Mouse (Mus musculus) testis, adult 2 months (tissue): Measurements from ENCODE around the gene Adcy9. TPM values are rescaled to one million over a fixed set of nuclear protein-coding genes. Genes with fewer than 3 reads are reported as not detected.

ENCODE experiments used
- H3K27ac ChIP-seq: fragments of 200-500 bp; 2 replicates; pipeline ENCODE4 v1.5.1; 2012; ENCODE audit warnings: low read depth, low read length; ENCODE audit not compliant: control insufficient read depth, insufficient read depth
- H3K27me3 ChIP-seq: fragments of 200-500 bp; 2 replicates; pipeline ENCODE4 v1.6.1; 2012; ENCODE audit warnings: mild to moderate bottlenecking, low read length, moderate library complexity; ENCODE audit not compliant: control insufficient read depth, insufficient read depth
- H3K36me3 ChIP-seq: fragments of 200-500 bp; 2 replicates; pipeline ENCODE4 v1.6.1; 2012; ENCODE audit warnings: mild to moderate bottlenecking, low read length; ENCODE audit not compliant: control insufficient read depth, insufficient read depth
- H3K4me1 ChIP-seq: fragments of 200-500 bp; 2 replicates; pipeline ENCODE4 v1.6.1; 2012; ENCODE audit warnings: low read length; ENCODE audit not compliant: control insufficient read depth, insufficient read depth
- H3K4me3 ChIP-seq: fragments of 200-500 bp; 2 replicates; pipeline ENCODE4 v1.5.1; 2012; ENCODE audit warnings: low read depth, mild to moderate bottlenecking, low read length, moderate library complexity, mixed read lengths; ENCODE audit not compliant: control insufficient read depth
- CTCF ChIP-seq: fragments of 200-500 bp; IDR thresholded peaks from 2 replicates; pipeline ENCODE4 v1.5.1; 2012; ENCODE audit warnings: low read depth, mild to moderate bottlenecking, inconsistent platforms, low read length, moderate library complexity; ENCODE audit not compliant: control insufficient read depth, insufficient read depth, insufficient replicate concordance
- POLR2A ChIP-seq: fragments of 200-500 bp; IDR thresholded peaks from 2 replicates; pipeline ENCODE4 v1.6.1; 2012; ENCODE audit warnings: low read depth, mild to moderate bottlenecking, inconsistent platforms, low read length, moderate library complexity; ENCODE audit not compliant: control insufficient read depth
- polyA plus RNA-seq: library from polyadenylated mRNA; depleted of rRNA; stranded (reverse); fragments of >200 nt; gene quantifications from 2 replicates; pipeline ENCODE4 v1.2.3, GENCODE M21; 2012

Adcy9 gene
- polyA plus RNA-seq, 1 experiment: 3.4 TPM

GRCm38 (mm10) chr16:4316094-4316474, 104.2 kb downstream of the Adcy9 start:
- Histone ChIP-seq H3K36me3 (no peaks in the 10 kb centered on the region), H3K4me1 (peaks cover 2% of the 10 kb centered on the region; the same call in 1 of the 2 replicates), H3K27me3 (no peaks in the 10 kb centered on the region), H3K27ac (no peak overlapping the region), H3K4me3 (no peak overlapping the region)
- TF ChIP-seq CTCF: peak; percentile 86; the same call in 1 of the 2 replicates
- no peak for TF ChIP-seq POLR2A

DNA sequence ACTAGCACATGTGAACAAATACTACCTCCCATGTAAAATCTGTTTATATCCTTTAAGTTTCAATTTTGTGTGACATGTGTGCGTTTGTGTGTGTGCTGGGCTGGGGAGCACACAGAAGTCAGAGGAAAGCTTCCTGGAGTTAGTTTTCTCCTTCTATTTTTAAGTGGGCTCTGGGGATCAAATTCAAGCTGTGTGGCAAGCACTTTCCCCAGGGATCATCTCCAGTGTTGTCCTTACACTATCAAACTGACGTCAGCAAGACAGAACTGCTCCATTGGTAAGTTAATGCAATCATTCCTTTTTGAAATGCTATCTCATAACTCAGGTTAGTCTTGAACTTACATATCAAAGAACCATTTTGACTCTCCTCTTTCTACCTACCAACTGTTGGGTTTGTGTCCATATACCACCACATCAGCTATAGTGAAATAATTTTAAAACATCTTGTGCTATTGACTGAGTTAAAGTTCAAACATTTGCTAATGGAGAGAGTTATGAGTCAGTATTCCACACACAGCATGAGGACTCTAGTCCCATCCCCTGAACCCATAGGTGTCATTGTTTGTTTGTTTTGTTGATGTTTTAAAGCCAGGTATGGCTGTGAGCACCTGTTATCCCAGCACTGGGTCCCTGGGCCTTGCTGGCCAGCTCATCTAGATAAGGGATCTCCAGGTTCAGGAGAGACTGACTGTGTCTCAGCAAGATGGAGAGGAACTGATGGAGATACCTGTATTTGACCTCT, 104.8 kb downstream of the Adcy9 start:
- no peak overlapping the region for H3K27ac ChIP-seq
- H3K4me3 ChIP-seq: no peak overlapping the region
- H3K4me1 ChIP-seq: peaks cover 2% of the 10 kb centered on the region; the same call in 1 of the 2 replicates
- no peaks in the 10 kb centered on the region for H3K36me3 ChIP-seq
- H3K27me3 ChIP-seq: no peaks in the 10 kb centered on the region
- no peak for TF ChIP-seq CTCF
- no peak for TF ChIP-seq POLR2A

DNA sequence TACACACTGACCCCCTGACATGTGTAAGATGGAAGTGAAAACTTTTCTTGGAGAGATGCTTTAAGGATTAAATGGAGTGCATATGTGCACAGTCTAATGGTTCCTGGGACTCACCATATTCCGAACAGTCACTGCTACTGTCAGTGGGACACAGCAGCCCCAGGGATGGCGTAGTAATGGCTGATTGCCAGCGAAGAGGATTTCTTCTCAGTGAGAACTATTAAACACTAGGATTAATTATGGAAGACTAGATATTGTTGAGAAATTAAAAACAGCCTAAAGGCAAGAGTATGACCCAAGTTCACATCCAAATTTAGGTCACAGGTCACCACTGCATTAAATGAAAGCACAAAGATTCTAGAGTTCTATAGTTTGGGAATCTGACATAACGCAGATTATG, 105.4 kb downstream of the Adcy9 start:
- Histone ChIP-seq H3K27ac (no peak overlapping the region), H3K4me1 (peaks cover 2% of the 10 kb centered on the region; the same call in 1 of the 2 replicates), H3K4me3 (no peak overlapping the region), H3K36me3 (no peaks in the 10 kb centered on the region), H3K27me3 (no peaks in the 10 kb centered on the region)
- no peak for TF ChIP-seq POLR2A
- TF ChIP-seq CTCF: no peak

GRCm38 (mm10) chr16:4312018-4312417, 108.3 kb downstream of the Adcy9 start:
- no peak for TF ChIP-seq CTCF
- TF ChIP-seq POLR2A: no peak
- Histone ChIP-seq H3K4me3 (no peak overlapping the region), H3K36me3 (no peaks in the 10 kb centered on the region), H3K27me3 (no peaks in the 10 kb centered on the region), H3K4me1 (no peaks in the 10 kb centered on the region), H3K27ac (no peak overlapping the region)

GRCm38 (mm10) chr16:4311608-4312007, 108.7 kb downstream of the Adcy9 start:
- Histone ChIP-seq H3K4me3 (no peak overlapping the region), H3K27ac (no peak overlapping the region), H3K36me3 (no peaks in the 10 kb centered on the region), H3K27me3 (no peaks in the 10 kb centered on the region), H3K4me1 (no peaks in the 10 kb centered on the region)
- TF ChIP-seq CTCF: no peak
- TF ChIP-seq POLR2A: no peak

DNA sequence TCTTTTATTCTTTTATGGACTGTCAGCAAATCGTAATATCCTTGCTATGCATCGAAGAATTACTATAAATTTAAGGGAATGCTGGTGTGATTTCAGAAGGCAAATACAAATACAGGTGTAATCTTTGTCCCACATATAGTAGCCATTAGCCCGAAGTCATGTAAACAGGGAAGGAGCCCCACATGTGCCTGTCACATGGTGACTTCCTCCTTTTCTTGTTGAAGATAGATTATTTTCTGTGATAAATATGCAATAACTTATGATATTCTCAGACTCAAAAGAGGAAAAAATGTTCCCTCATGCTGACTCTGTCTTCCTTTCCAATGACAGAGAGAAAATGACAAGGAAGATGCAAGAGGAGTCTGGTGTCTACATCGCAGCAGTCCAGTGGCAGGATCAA, 112.5 kb downstream of the Adcy9 start:
- Histone ChIP-seq H3K4me3 (no peak overlapping the region), H3K27me3 (no peaks in the 10 kb centered on the region), H3K27ac (no peak overlapping the region), H3K36me3 (no peaks in the 10 kb centered on the region), H3K4me1 (no peaks in the 10 kb centered on the region)
- TF ChIP-seq POLR2A (no peak), CTCF (no peak)

GRCm38 (mm10) chr16:4304176-4304922, 115.9 kb downstream of the Adcy9 start:
- H3K4me3 ChIP-seq: no peak overlapping the region
- H3K27me3 ChIP-seq: no peaks in the 10 kb centered on the region
- H3K27ac ChIP-seq: no peak overlapping the region
- TF ChIP-seq POLR2A (no peak), CTCF (no peak)
- H3K4me1 ChIP-seq: no peaks in the 10 kb centered on the region
- H3K36me3 ChIP-seq: no peaks in the 10 kb centered on the region
